Mouse (Mus musculus): Measurements from ENCODE around the gene Spns2. TPM values are rescaled to one million over a fixed set of nuclear protein-coding genes. Genes with fewer than 3 reads are reported as not detected.

Gene Spns2
- total and polyA plus RNA-seq, 3 experiments: 0.07 to 0.17 (median 0.14) TPM

DNA sequence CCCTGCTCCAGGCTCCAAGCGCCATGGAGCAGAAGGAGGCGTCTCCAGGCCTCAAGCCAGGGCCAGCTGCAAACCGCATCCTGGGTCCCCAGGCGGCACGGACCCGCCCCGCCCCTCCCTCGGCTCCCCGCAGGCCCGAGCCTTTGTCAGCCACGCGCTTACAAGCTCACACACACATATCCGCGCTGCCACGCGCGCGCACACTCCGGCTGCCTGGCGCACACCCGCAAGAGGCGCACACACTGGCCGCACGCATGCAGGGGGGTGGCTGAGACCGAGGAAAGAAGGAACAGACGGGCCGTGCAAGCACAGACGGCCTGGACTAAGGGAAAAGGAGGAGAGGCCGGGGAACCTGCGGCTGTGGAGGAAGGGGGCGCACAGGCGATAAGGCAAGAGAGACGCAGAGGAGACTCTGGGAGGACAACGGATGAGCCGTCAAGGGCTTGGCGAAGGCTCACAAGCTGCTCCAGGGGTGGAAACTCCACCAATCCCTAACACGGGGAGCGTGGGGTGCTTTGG, 892 bp downstream of the Spns2 start:
- no peaks in the 10 kb centered on the region for H3K79me2 ChIP-seq (replicated peaks; ENCODE audit: control insufficient read depth, extremely low read depth, insufficient read depth, poor library complexity, severe bottlenecking)
- no peak overlapping the region for H3K4me2 ChIP-seq (ENCODE audit: insufficient read depth, low read depth, poor library complexity, severe bottlenecking)
- in situ Hi-C loops (cut with MboI; ENCODE audit: low pct_ligation_motif_present, low pct_unique_long_range_greater_than_20kb, low sequenced_read_pairs): no loop called here
- peaks cover 87% of the 10 kb centered on the region for H3K27me3 ChIP-seq (replicated peaks)
- DNase-seq (ENCODE audit: extremely low read depth): no peak
- 0 out of 4 replicates have a peak, but pooled peaks cover 3 to 4% of the 10 kb centered on the region in 2 experiments for H3K4me1 ChIP-seq (ENCODE audit: control insufficient read depth in 1 of 2, insufficient read depth in 2 of 2)
- peaks cover 10% of the 10 kb centered on the region for H3K9me3 ChIP-seq (replicated peaks; ENCODE audit: low read length)
- no peak overlapping the region for H3K27ac ChIP-seq (ENCODE audit: insufficient read depth, low read depth)
- no peak overlapping the region for H3K9ac ChIP-seq (ENCODE audit: insufficient read depth, low read depth)
- dilution Hi-C loops (cut with MboI; ENCODE audit: extremely low pct_ligation_motif_present, extremely low pct_unique_long_range_greater_than_20kb, low sequenced_read_pairs): no loop called here
- H3K36me3 ChIP-seq (replicated peaks in 1 of 2; ENCODE audit: control insufficient read depth in 1 of 2, insufficient read depth in 1 of 2, low read length in 1 of 2): no peaks in the 10 kb centered on the region
- no peak overlapping the region for H3K4me3 ChIP-seq (replicated peaks in 1 of 3; ENCODE audit: low read depth in 2 of 3, low read length in 2 of 3, poor library complexity in 1 of 3)
- no peak for TF ChIP-seq RAD21 (IDR thresholded peaks at IDR 0.05; ENCODE audit: low read depth, low read length)
- TF ChIP-seq MAX (IDR thresholded peaks at IDR 0.05; ENCODE audit: low read length): no peak
- no peak for TF ChIP-seq MEF2A (IDR thresholded peaks at IDR 0.05; ENCODE audit: borderline replicate concordance, low read depth, low read length)
- TF ChIP-seq HCFC1 (IDR thresholded peaks at IDR 0.05; ENCODE audit: low read depth, low read length): no peak
- TF ChIP-seq USF2 (conservative IDR thresholded peaks at IDR 0.05; ENCODE audit: low read depth, low read length): no peak
- TF ChIP-seq UBTF (IDR thresholded peaks at IDR 0.05; ENCODE audit: low read depth, low read length): no peak
- TF ChIP-seq ZMIZ1 (IDR thresholded peaks at IDR 0.05; ENCODE audit: low read depth, low read length): no peak
- TF ChIP-seq TBP (conservative IDR thresholded peaks at IDR 0.05; ENCODE audit: low read depth, low read length): no peak
- no peak for TF ChIP-seq BHLHE40 (IDR thresholded peaks at IDR 0.05; ENCODE audit: low read depth, low read length)
- no peak for TF ChIP-seq MYC (IDR thresholded peaks at IDR 0.05; ENCODE audit: low read depth, low read length)
- TF ChIP-seq RCOR1 (conservative IDR thresholded peaks at IDR 0.05; ENCODE audit: low read depth, low read length): no peak
- no peak for TF ChIP-seq KAT2A (IDR thresholded peaks at IDR 0.05; ENCODE audit: insufficient replicate concordance, low read length)

DNA sequence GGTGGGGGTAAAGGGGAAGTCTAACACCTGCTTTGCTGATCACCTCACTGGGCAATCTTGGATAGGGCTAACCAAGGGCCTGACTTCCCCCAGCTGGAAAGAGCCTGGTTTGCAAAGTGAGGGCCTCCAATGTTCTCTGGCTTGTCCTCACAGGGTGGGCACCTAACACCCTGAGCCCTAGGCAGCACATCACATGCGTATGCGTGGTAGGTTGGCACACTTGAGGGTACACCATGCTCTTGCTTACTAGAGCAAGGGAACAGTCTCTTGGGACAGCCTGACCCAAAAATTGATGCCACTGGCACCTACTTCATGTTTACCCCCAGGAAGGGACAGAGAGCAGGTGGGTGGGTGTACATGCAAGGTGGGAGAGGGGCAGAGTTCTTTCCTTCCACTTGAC, 2.0 kb downstream of the Spns2 start:
- H3K79me2 ChIP-seq (replicated peaks; ENCODE audit: control insufficient read depth, extremely low read depth, insufficient read depth, poor library complexity, severe bottlenecking): no peaks in the 10 kb centered on the region
- H3K4me1 ChIP-seq (ENCODE audit: control insufficient read depth in 1 of 2, insufficient read depth in 2 of 2): 0 out of 4 replicates have a peak, but pooled peaks cover 3 to 4% of the 10 kb centered on the region in 2 experiments
- H3K9me3 ChIP-seq (replicated peaks; ENCODE audit: low read length): peaks cover 10% of the 10 kb centered on the region
- no peak for DNase-seq (ENCODE audit: extremely low read depth)
- no peak overlapping the region for H3K4me3 ChIP-seq (replicated peaks in 1 of 3; ENCODE audit: low read depth in 2 of 3, low read length in 2 of 3, poor library complexity in 1 of 3)
- H3K36me3 ChIP-seq (replicated peaks in 1 of 2; ENCODE audit: control insufficient read depth in 1 of 2, insufficient read depth in 1 of 2, low read length in 1 of 2): no peaks in the 10 kb centered on the region
- H3K27ac ChIP-seq (ENCODE audit: insufficient read depth, low read depth): no peak overlapping the region
- no peak for TF ChIP-seq MYC (IDR thresholded peaks at IDR 0.05; ENCODE audit: low read depth, low read length)
- TF ChIP-seq ZC3H11A (IDR thresholded peaks at IDR 0.05; ENCODE audit: low read depth, low read length): no peak
- TF ChIP-seq TBP (conservative IDR thresholded peaks at IDR 0.05; ENCODE audit: low read depth, low read length): no peak
- TF ChIP-seq EP300 (IDR thresholded peaks at IDR 0.05; ENCODE audit: low read length): no peak
- no peak for TF ChIP-seq RCOR1 (conservative IDR thresholded peaks at IDR 0.05; ENCODE audit: low read depth, low read length)
- no peak for TF ChIP-seq MXI1 (IDR thresholded peaks at IDR 0.05; ENCODE audit: low read depth, low read length)
- TF ChIP-seq POLR2A (IDR thresholded peaks at IDR 0.05; ENCODE audit: low read depth, low read length): no peak
- no peak for TF ChIP-seq BHLHE40 (IDR thresholded peaks at IDR 0.05; ENCODE audit: low read depth, low read length)
- no peak for TF ChIP-seq TCF12 (IDR thresholded peaks at IDR 0.05; ENCODE audit: low read depth, low read length)
- TF ChIP-seq RAD21 (IDR thresholded peaks at IDR 0.05; ENCODE audit: low read depth, low read length): no peak
- TF ChIP-seq ELF1 (IDR thresholded peaks at IDR 0.05; ENCODE audit: low read depth, low read length): no peak
- no peak for TF ChIP-seq ZMIZ1 (IDR thresholded peaks at IDR 0.05; ENCODE audit: low read depth, low read length)
- no peak for TF ChIP-seq CHD2 (IDR thresholded peaks at IDR 0.05; ENCODE audit: low read length)
- TF ChIP-seq UBTF (IDR thresholded peaks at IDR 0.05; ENCODE audit: low read depth, low read length): no peak
- no peak for TF ChIP-seq SMC3 (IDR thresholded peaks at IDR 0.05; ENCODE audit: low read depth, low read length)
- TF ChIP-seq ZNF384 (IDR thresholded peaks at IDR 0.05; ENCODE audit: low read depth, low read length): no peak
- no peak for TF ChIP-seq CTCF (conservative IDR thresholded peaks at IDR 0.05 in 1 of 2, IDR thresholded peaks at IDR 0.05 in 1 of 2; ENCODE audit: low read depth in 2 of 2, low read length in 2 of 2)
- TF ChIP-seq GABPA (IDR thresholded peaks at IDR 0.05; ENCODE audit: insufficient replicate concordance, low read depth, low read length): no peak
- TF ChIP-seq NELFE (IDR thresholded peaks at IDR 0.05; ENCODE audit: low read depth, low read length): no peak
- TF ChIP-seq ZKSCAN1 (IDR thresholded peaks at IDR 0.05; ENCODE audit: borderline replicate concordance, low read depth, low read length): no peak
- in situ Hi-C loops (cut with MboI; ENCODE audit: low pct_ligation_motif_present, low pct_unique_long_range_greater_than_20kb, low sequenced_read_pairs) (no loop called here), dilution Hi-C loops (cut with MboI; ENCODE audit: extremely low pct_ligation_motif_present, extremely low pct_unique_long_range_greater_than_20kb, low sequenced_read_pairs) (no loop called here)
- no peak overlapping the region for H3K4me2 ChIP-seq (ENCODE audit: insufficient read depth, low read depth, poor library complexity, severe bottlenecking)
- no peak overlapping the region for H3K9ac ChIP-seq (ENCODE audit: insufficient read depth, low read depth)
- peaks cover 81% of the 10 kb centered on the region for H3K27me3 ChIP-seq (replicated peaks)

Data from CH12.LX (cell line).